Mouse (Mus musculus) ES-E14 (cell line): Measurements from ENCODE around the gene Haus8.

Experiments used
- MAFK ChIP-seq: IDR thresholded peaks from 2 replicates; pipeline ENCODE4 v1.6.1; 2014; ENCODE audit warnings: mild to moderate bottlenecking, low read depth, low read length, inconsistent platforms; ENCODE audit not compliant: insufficient read depth
- ZNF384 ChIP-seq: IDR thresholded peaks from 2 replicates; pipeline ENCODE4 v1.6.1; 2012; ENCODE audit warnings: low read depth, low read length, inconsistent platforms

DNA sequence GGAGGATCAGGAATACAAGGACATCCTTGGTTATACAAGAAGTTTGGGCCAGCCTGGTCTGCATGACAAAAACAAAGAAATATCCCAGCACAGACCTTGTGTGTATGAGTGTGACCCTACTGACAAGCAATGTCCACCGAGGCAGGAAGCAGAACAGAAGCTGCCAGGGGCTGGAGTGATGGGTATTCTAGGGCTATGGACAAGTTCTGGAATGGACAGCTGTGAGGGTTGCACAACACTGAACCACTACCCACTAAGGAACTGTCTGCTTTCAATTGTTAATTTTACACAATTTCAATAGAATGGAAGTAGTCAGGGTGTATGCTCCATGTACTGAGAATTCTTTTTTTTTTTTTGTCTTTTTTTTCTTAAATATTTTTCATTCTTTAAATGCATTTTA lies 24.5 kb downstream of the Haus8 start:
- TF ChIP-seq ZNF384 (no peak), MAFK (no peak)
